Mouse (Mus musculus) B cell, adult 2 months (primary cell): Measurements from ENCODE around the gene Magohb.

Source experiments
- DNase-seq, 2 experiments: peaks; one replicate each; pipeline ENCODE4 v3.0.0; 2022

Magohb gene

DNA sequence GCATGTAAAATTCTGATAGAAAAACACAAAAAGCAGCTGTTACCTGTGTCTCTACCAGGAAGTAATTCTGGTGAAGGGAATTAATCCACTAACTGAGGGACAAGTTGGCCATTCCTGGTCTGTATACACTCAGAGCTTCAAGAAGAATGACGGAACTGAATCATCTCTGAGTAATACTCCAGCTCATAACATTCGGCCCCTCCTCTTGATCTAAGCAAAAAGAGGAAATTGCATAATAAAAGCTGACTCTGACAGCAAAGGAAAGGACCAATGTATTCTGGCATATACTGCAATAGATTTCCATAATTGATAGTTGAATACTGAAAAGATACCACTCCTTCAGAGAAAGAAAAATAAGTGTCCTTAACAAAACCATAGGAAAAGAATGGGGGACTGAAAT lies 45.8 kb downstream of the Magohb start, which contains the start of gene Klra2:
Klra2 (minus strand) TSS at position 157 of the 400 bp plus-strand sequence.
- DNase-seq: no peak

GRCm38 (mm10) chr6:131245081-131245480 lies 48.0 kb downstream of the Magohb start:
- no peak for DNase-seq
